Comparison of ENCODE assay signal across 16 mouse cellular contexts in the genomic region with DNA sequence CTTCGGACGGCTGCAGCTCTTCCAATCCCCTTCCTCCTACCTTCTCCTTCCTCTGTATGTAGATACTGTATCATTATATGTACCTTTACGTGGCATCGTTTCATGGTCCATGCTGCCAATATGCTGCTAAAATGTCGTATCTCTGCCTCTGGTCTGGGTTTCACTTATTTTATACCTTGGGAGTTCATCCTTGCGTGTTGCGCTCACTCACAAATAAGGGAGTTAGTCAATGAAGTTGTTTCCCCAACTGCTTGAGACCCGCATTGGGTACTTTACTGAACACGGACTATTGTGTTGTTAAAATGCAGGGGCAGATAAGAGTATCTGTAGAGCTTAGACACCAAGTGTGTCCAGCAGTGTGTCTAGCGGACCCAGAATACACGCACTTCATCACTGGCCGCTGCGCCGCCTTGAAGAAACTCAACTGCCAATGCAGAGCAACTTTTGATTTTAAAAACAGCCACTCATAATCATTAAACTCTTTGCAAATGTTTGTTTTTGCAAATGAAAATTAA. TPM values are rescaled to one million over a fixed set of nuclear protein-coding genes. Genes with fewer than 3 reads are reported as not detected.
DNase-seq lines count a peak whose midpoint lies in the region; ATAC-seq lines count a peak whose summit lies in the region.
"Had no signal": no experiment of that assay in that cellular context is flagged by ENCODE, and none has a peak within 500 bp of the region (broad histone marks: within the 10 kb centered on the region; RNA-seq: fewer than 3 reads in every experiment).

No protein-coding gene starts in this region.

- peak overlapping the region; percentile 95 for H3K4me2 ChIP-seq in heart, embryonic 13.5 days
- H3K4me2 ChIP-seq in hindbrain, embryonic 13.5 days: peak overlapping the region; percentile 72; the same call in 1 of the 2 replicates
- peak overlapping the region; percentile 57; the same call in 1 of the 2 replicates for H3K4me2 ChIP-seq in midbrain, embryonic 15.5 days

- no peaks in the 10 kb centered on the region for H3K9me3 ChIP-seq in heart, embryonic 13.5 days
- H3K9me3 ChIP-seq in heart, embryonic 10.5 days: no peaks in the 10 kb centered on the region
- H3K9me3 ChIP-seq in hindbrain, embryonic 13.5 days: no peaks in the 10 kb centered on the region
- no peaks in the 10 kb centered on the region for H3K9me3 ChIP-seq in midbrain, embryonic 15.5 days
- H3K9me3 ChIP-seq: liver, embryonic 13.5 days had no signal

- peaks cover 88% of the 10 kb centered on the region for H3K27me3 ChIP-seq in heart, embryonic 13.5 days (replicated peaks)
- H3K27me3 ChIP-seq in heart, embryonic 10.5 days (ENCODE audit: insufficient read depth, poor library complexity, severe bottlenecking): peaks cover 86% of the 10 kb centered on the region
- peaks cover 89% of the 10 kb centered on the region for H3K27me3 ChIP-seq in hindbrain, embryonic 13.5 days
- peaks cover 73% of the 10 kb centered on the region for H3K27me3 ChIP-seq in midbrain, embryonic 15.5 days (replicated peaks)

- no peaks in the 10 kb centered on the region for H3K36me3 ChIP-seq in heart, embryonic 13.5 days
- H3K36me3 ChIP-seq in heart, embryonic 10.5 days: no peaks in the 10 kb centered on the region
- H3K36me3 ChIP-seq in hindbrain, embryonic 13.5 days: no peaks in the 10 kb centered on the region
- no peaks in the 10 kb centered on the region for H3K36me3 ChIP-seq in midbrain, embryonic 15.5 days (replicated peaks)
- H3K36me3 ChIP-seq: liver, embryonic 13.5 days had no signal

- H3K4me3 ChIP-seq in heart, embryonic 13.5 days: peak overlapping the region; percentile 58
- H3K4me3 ChIP-seq in heart, embryonic 10.5 days: no peak overlapping the region
- H3K4me3 ChIP-seq in hindbrain, embryonic 13.5 days: peak overlapping the region; percentile 46
- H3K4me3 ChIP-seq in midbrain, embryonic 15.5 days: no peak overlapping the region; the same call in 1 of the 2 replicates
- H3K4me3 ChIP-seq: erythroblast, embryonic 14.5 days had no signal

- H3K27ac ChIP-seq in heart, embryonic 13.5 days (replicated peaks): no peak overlapping the region
- no peak overlapping the region for H3K27ac ChIP-seq in heart, embryonic 10.5 days
- H3K27ac ChIP-seq in hindbrain, embryonic 13.5 days: no peak overlapping the region
- no peak overlapping the region for H3K27ac ChIP-seq in midbrain, embryonic 15.5 days
- H3K27ac ChIP-seq: liver, embryonic 13.5 days had no signal

- ATAC-seq in heart, embryonic 13.5 days (ENCODE audit: extremely low read depth, insufficient number of reproducible peaks, low FRiP score, low TSS enrichment): no peak
- ATAC-seq in hindbrain, embryonic 13.5 days (ENCODE audit: low FRiP score): no peak
- no peak for ATAC-seq in midbrain, embryonic 15.5 days (replicated peaks)
- ATAC-seq in CD4-positive, CD25-positive, alpha-beta regulatory T cell, adult 4 months: no peak

- DNase-seq in heart, embryonic 10.5 days (ENCODE audit: low spot score): no peak
- peak; percentile 10 for DNase-seq in embryo, embryonic 10 days (ENCODE audit: low spot score)
- DNase-seq in left cerebral cortex, adult 8-10 months (ENCODE audit: low spot score in 2 of 2): no peak
- DNase-seq in spleen, adult 12 weeks (ENCODE audit: low spot score): no peak
- DNase-seq: cerebellum, adult 9-11 months; kidney, adult 11 months; layer of hippocampus, adult 9-11 months; liver, embryonic 13.5 days had no signal

- H3K9ac ChIP-seq in heart, embryonic 13.5 days: no peak overlapping the region
- no peak overlapping the region for H3K9ac ChIP-seq in hindbrain, embryonic 13.5 days
- no peak overlapping the region for H3K9ac ChIP-seq in midbrain, embryonic 15.5 days
- H3K9ac ChIP-seq: liver, embryonic 13.5 days had no signal

- 7% methylated on average over 14 of the region's 14 CpGs for WGBS in heart, embryonic 13.5 days
- WGBS in heart, embryonic 10.5 days: 7% methylated on average over 14 of the region's 14 CpGs
- WGBS in hindbrain, embryonic 13.5 days: 3% methylated on average over 14 of the region's 14 CpGs
- WGBS in midbrain, embryonic 15.5 days: 3% methylated on average over 14 of the region's 14 CpGs

- peaks cover 40% of the 10 kb centered on the region for H3K4me1 ChIP-seq in heart, embryonic 13.5 days
- peaks cover 30% of the 10 kb centered on the region for H3K4me1 ChIP-seq in heart, embryonic 10.5 days
- peaks cover 43% of the 10 kb centered on the region for H3K4me1 ChIP-seq in hindbrain, embryonic 13.5 days (replicated peaks)
- H3K4me1 ChIP-seq in midbrain, embryonic 15.5 days: peaks cover 39% of the 10 kb centered on the region

RNA-seq across cellular contexts. Expression of gene Atoh1, which starts 1.6 kb away (rescaled TPM):
- not detected in 2 replicates for polyA plus RNA-seq in heart, embryonic 13.5 days (2015; fragmentation: Nextera tagmentation; extraction: Ambion mirVana)
- polyA plus RNA-seq in heart, embryonic 10.5 days (2016; fragmentation: Nextera tagmentation; extraction: Ambion mirVana): not detected in 2 replicates
- polyA plus RNA-seq in hindbrain, embryonic 13.5 days (2015; fragmentation: Nextera tagmentation; extraction: Ambion mirVana): 7.7 and 20.0 TPM in 2 replicates
- polyA plus RNA-seq in midbrain, embryonic 15.5 days (2015; fragmentation: Nextera tagmentation; extraction: Ambion mirVana): 1.4 and 1.5 TPM in 2 replicates
- not detected for total RNA-seq in left cerebral cortex, adult 8-10 months (2022)
- polyA plus RNA-seq in CD4-positive, CD25-positive, alpha-beta regulatory T cell, adult 4 months (2017; shearing (Covaris generic)): under 1 TPM in 1 of 2 experiments, not detected in 1; 0.40 TPM
- total RNA-seq: adrenal gland, postnatal 36 days; megakaryocyte-erythroid progenitor cell, adult 5-6 weeks had no signal
- polyA plus RNA-seq: erythroblast, embryonic 14.5 days; liver, embryonic 13.5 days; urinary bladder, adult 2 months had no signal

Comparison
In these comparisons a context has a peak if more than half of its experiments do, and no peak if none do; other contexts are left out.
1. H3K4me3 ChIP-seq: peak in heart, embryonic 13.5 days (single experiment) and hindbrain, embryonic 13.5 days (single experiment); none in heart, embryonic 10.5 days (single experiment) and midbrain, embryonic 15.5 days (single experiment).
2. Peak in every context shown above with its lines, with median percentiles within 50 percentile points of each other: H3K4me2 ChIP-seq.